Mouse (Mus musculus): Measurements from ENCODE around the gene Zkscan17. TPM values are rescaled to one million over a fixed set of nuclear protein-coding genes. Genes with fewer than 3 reads are reported as not detected.

Zkscan17 gene
- polyA plus RNA-seq, 1 experiment from 2014 or later, result 25.5 TPM

- Histone ChIP-seq H3K4me3 (no peak overlapping the region), H3K27ac (no peak overlapping the region), H3K9ac (no peak overlapping the region), H3K4me1 (peaks cover 14% of the 10 kb centered on the region), H3K9me3 (no peaks in the 10 kb centered on the region), H3K36me3 (no peaks in the 10 kb centered on the region), H3K4me2 (no peak overlapping the region), H3K27me3 (no peaks in the 10 kb centered on the region)
- ATAC-seq (ENCODE audit: borderline replicate concordance, extremely low read depth, low FRiP score, low TSS enrichment), result no peak
- 72% methylated on average over 3 of the region's 3 CpGs for WGBS
Measured at GRCm38 (mm10) chr11:59540123-59540522, 13.6 kb upstream of the Zkscan17 start.

- H3K9ac ChIP-seq, result no peak overlapping the region
- H3K27ac ChIP-seq, result no peak overlapping the region
- no peak overlapping the region for H3K4me3 ChIP-seq
- H3K4me1 ChIP-seq, result peaks cover 14% of the 10 kb centered on the region
- H3K4me2 ChIP-seq, result peak overlapping the region; percentile 37
- no peaks in the 10 kb centered on the region for H3K9me3 ChIP-seq
- no peaks in the 10 kb centered on the region for H3K36me3 ChIP-seq
- no peaks in the 10 kb centered on the region for H3K27me3 ChIP-seq
- peak; percentile 52; the same call in 1 of the 2 replicates for ATAC-seq (ENCODE audit: borderline replicate concordance, extremely low read depth, low FRiP score, low TSS enrichment)
- WGBS, result 18% methylated on average over 11 of the region's 11 CpGs
Measured at GRCm38 (mm10) chr11:59538387-59538786, 11.8 kb upstream of the Zkscan17 start.

GRCm38 (mm10) chr11:59537218-59538130 lies 10.9 kb upstream of the Zkscan17 start:
- Histone ChIP-seq H3K36me3 (no peaks in the 10 kb centered on the region), H3K27me3 (no peaks in the 10 kb centered on the region), H3K9ac (no peak overlapping the region), H3K4me2 (no peak overlapping the region; the same call in 1 of the 2 replicates), H3K4me3 (no peak overlapping the region), H3K4me1 (peaks cover 14% of the 10 kb centered on the region), H3K27ac (no peak overlapping the region), H3K9me3 (no peaks in the 10 kb centered on the region)
- 64% methylated on average over 16 of the region's 16 CpGs for WGBS
- no peak for ATAC-seq (ENCODE audit: borderline replicate concordance, extremely low read depth, low FRiP score, low TSS enrichment)

- Histone ChIP-seq H3K27me3 (no peaks in the 10 kb centered on the region), H3K9me3 (no peaks in the 10 kb centered on the region), H3K4me2 (no peak overlapping the region), H3K9ac (no peak overlapping the region), H3K36me3 (no peaks in the 10 kb centered on the region), H3K27ac (no peak overlapping the region), H3K4me3 (no peak overlapping the region), H3K4me1 (no peaks in the 10 kb centered on the region)
- 52% methylated on average over 5 of the region's 5 CpGs for WGBS
- ATAC-seq (ENCODE audit: borderline replicate concordance, extremely low read depth, low FRiP score, low TSS enrichment), result no peak
Measured at GRCm38 (mm10) chr11:59531562-59531961, 5.0 kb upstream of the Zkscan17 start.

GRCm38 (mm10) chr11:59530870-59531535 lies 4.5 kb upstream of the Zkscan17 start:
- WGBS, result 63% methylated on average over 6 of the region's 6 CpGs
- H3K9me3 ChIP-seq, result no peaks in the 10 kb centered on the region
- no peaks in the 10 kb centered on the region for H3K4me1 ChIP-seq
- H3K27me3 ChIP-seq, result no peaks in the 10 kb centered on the region
- no peak overlapping the region for H3K4me3 ChIP-seq
- ATAC-seq (ENCODE audit: borderline replicate concordance, extremely low read depth, low FRiP score, low TSS enrichment), result no peak
- H3K4me2 ChIP-seq, result no peak overlapping the region
- no peak overlapping the region for H3K9ac ChIP-seq
- no peak overlapping the region for H3K27ac ChIP-seq
- H3K36me3 ChIP-seq, result no peaks in the 10 kb centered on the region

GRCm38 (mm10) chr11:59530221-59530620 lies 3.7 kb upstream of the Zkscan17 start:
- no peak overlapping the region for H3K4me2 ChIP-seq
- no peak overlapping the region for H3K4me3 ChIP-seq
- no peaks in the 10 kb centered on the region for H3K36me3 ChIP-seq
- H3K9ac ChIP-seq, result no peak overlapping the region
- WGBS, result 56% methylated on average over 5 of the region's 5 CpGs
- no peaks in the 10 kb centered on the region for H3K9me3 ChIP-seq
- no peaks in the 10 kb centered on the region for H3K4me1 ChIP-seq
- H3K27me3 ChIP-seq, result no peaks in the 10 kb centered on the region
- H3K27ac ChIP-seq, result no peak overlapping the region
- ATAC-seq (ENCODE audit: borderline replicate concordance, extremely low read depth, low FRiP score, low TSS enrichment), result no peak

- ATAC-seq (ENCODE audit: borderline replicate concordance, extremely low read depth, low FRiP score, low TSS enrichment), result no peak
- Histone ChIP-seq H3K4me2 (no peak overlapping the region), H3K36me3 (no peaks in the 10 kb centered on the region), H3K4me3 (no peak overlapping the region), H3K27ac (no peak overlapping the region), H3K9me3 (no peaks in the 10 kb centered on the region), H3K9ac (no peak overlapping the region), H3K4me1 (no peaks in the 10 kb centered on the region), H3K27me3 (no peaks in the 10 kb centered on the region)
- 4% methylated on average over 10 of the region's 10 CpGs for WGBS
Measured at GRCm38 (mm10) chr11:59525237-59525636, 1.3 kb downstream of the Zkscan17 start.

- H3K4me3 ChIP-seq, result no peak overlapping the region
- H3K36me3 ChIP-seq, result no peaks in the 10 kb centered on the region
- no peaks in the 10 kb centered on the region for H3K9me3 ChIP-seq
- H3K9ac ChIP-seq, result no peak overlapping the region
- no peak for ATAC-seq (ENCODE audit: borderline replicate concordance, extremely low read depth, low FRiP score, low TSS enrichment)
- no peaks in the 10 kb centered on the region for H3K27me3 ChIP-seq
- no peak overlapping the region for H3K27ac ChIP-seq
- WGBS, result 92% methylated on average over 2 of the region's 2 CpGs
- H3K4me1 ChIP-seq, result no peaks in the 10 kb centered on the region
- no peak overlapping the region for H3K4me2 ChIP-seq
Measured at GRCm38 (mm10) chr11:59524150-59524549, 2.4 kb downstream of the Zkscan17 start.

GRCm38 (mm10) chr11:59519741-59520495 lies 6.6 kb downstream of the Zkscan17 start:
- H3K4me1 ChIP-seq, result no peaks in the 10 kb centered on the region
- no peaks in the 10 kb centered on the region for H3K36me3 ChIP-seq
- no peak overlapping the region for H3K4me3 ChIP-seq
- H3K4me2 ChIP-seq, result no peak overlapping the region
- H3K27ac ChIP-seq, result no peak overlapping the region
- no peak for ATAC-seq (ENCODE audit: borderline replicate concordance, extremely low read depth, low FRiP score, low TSS enrichment)
- WGBS, result 68% methylated on average over 6 of the region's 6 CpGs
- no peaks in the 10 kb centered on the region for H3K27me3 ChIP-seq
- H3K9ac ChIP-seq, result no peak overlapping the region
- no peaks in the 10 kb centered on the region for H3K9me3 ChIP-seq

- H3K4me2 ChIP-seq, result no peak overlapping the region
- ATAC-seq (ENCODE audit: borderline replicate concordance, extremely low read depth, low FRiP score, low TSS enrichment), result no peak; the same call in 1 of the 2 replicates
- H3K27me3 ChIP-seq, result no peaks in the 10 kb centered on the region
- no peaks in the 10 kb centered on the region for H3K36me3 ChIP-seq
- 37% methylated on average over 10 of the region's 10 CpGs for WGBS
- H3K9ac ChIP-seq, result no peak overlapping the region
- no peaks in the 10 kb centered on the region for H3K9me3 ChIP-seq
- H3K27ac ChIP-seq, result no peak overlapping the region
- H3K4me3 ChIP-seq, result no peak overlapping the region
- no peaks in the 10 kb centered on the region for H3K4me1 ChIP-seq
Measured at GRCm38 (mm10) chr11:59518226-59518625, 8.3 kb downstream of the Zkscan17 start.

GRCm38 (mm10) chr11:59517441-59517840 lies 9.1 kb downstream of the Zkscan17 start:
- Histone ChIP-seq H3K4me2 (no peak overlapping the region), H3K9ac (no peak overlapping the region), H3K27ac (no peak overlapping the region), H3K27me3 (no peaks in the 10 kb centered on the region), H3K9me3 (no peaks in the 10 kb centered on the region), H3K4me3 (no peak overlapping the region), H3K4me1 (no peaks in the 10 kb centered on the region), H3K36me3 (no peaks in the 10 kb centered on the region)
- 94% methylated on average over 1 of the region's 1 CpGs for WGBS
- no peak for ATAC-seq (ENCODE audit: borderline replicate concordance, extremely low read depth, low FRiP score, low TSS enrichment)
